14 mouse cellular contexts compared by ENCODE assay signal in genomic region chr1:136741061-136741460, GRCm38 (mm10).
"Had no signal": no experiment of that assay in that cellular context is flagged by ENCODE, and none has a peak within 500 bp of the region (broad histone marks: within the 10 kb centered on the region; RNA-seq: fewer than 3 reads in every experiment).

No protein-coding gene starts in this region.

- DNase-seq: kidney, adult 18-20 months; kidney, adult 9 months; kidney, postnatal 14 days; kidney, postnatal 4 days; liver; lung, adult 18-20 months; lung, postnatal 10 days; lung, postnatal 4 days; midbrain, embryonic 14.5 days; thymus, adult 2 months; thymus, postnatal 14 days had no signal

- ATAC-seq: inflammation-experienced regulatory T-cells, adult 6 months; intestine, embryonic 16.5 days; liver, embryonic 12.5 days had no signal
